Mouse (Mus musculus): ENCODE measurements around the gene Rogdi. TPM values are rescaled to one million over a fixed set of nuclear protein-coding genes. Genes with fewer than 3 reads are reported as not detected.

Gene Rogdi
- polyA plus RNA-seq, 1 experiment from 2014 or later: 88.1 TPM

GRCm38 (mm10) chr16:4960260-4960659, 53.1 kb downstream of the Rogdi start:
- Histone ChIP-seq H3K4me2 (no peak overlapping the region), H3K27ac (no peak overlapping the region), H3K27me3 (no peaks in the 10 kb centered on the region), H3K9ac (no peak overlapping the region), H3K36me3 (ENCODE audit: poor library complexity, severe bottlenecking) (peaks cover 45% of the 10 kb centered on the region), H3K4me3 (no peak overlapping the region), H3K9me3 (replicated peaks) (no peaks in the 10 kb centered on the region), H3K4me1 (peaks cover 24% of the 10 kb centered on the region)
- ATAC-seq: no peak
- WGBS: 87% methylated on average over 8 of the region's 8 CpGs

Other genes starting within 250 kb of the Rogdi start
- gene Cdip1, start 223.3 kb downstream of the Rogdi start, polyA plus RNA-seq (2015; fragmentation: Nextera tagmentation; extraction: Ambion mirVana): 92.2 and 103 TPM in 2 replicates
- 0.37 and 0.39 TPM in 2 replicates for gene 4930562C15Rik, start 178.1 kb downstream of the Rogdi start, polyA plus RNA-seq (2015; fragmentation: Nextera tagmentation; extraction: Ambion mirVana)
- gene Ubald1, start 133.2 kb downstream of the Rogdi start, polyA plus RNA-seq (2015; fragmentation: Nextera tagmentation; extraction: Ambion mirVana): 33.9 and 35.1 TPM in 2 replicates
- 79.0 and 86.4 TPM in 2 replicates for gene Mgrn1, start 127.3 kb downstream of the Rogdi start, polyA plus RNA-seq (2015; fragmentation: Nextera tagmentation; extraction: Ambion mirVana)
- gene Nudt16l1, start 74.8 kb downstream of the Rogdi start, polyA plus RNA-seq (2015; fragmentation: Nextera tagmentation; extraction: Ambion mirVana): 134 and 142 TPM in 2 replicates
- 64.1 and 75.8 TPM in 2 replicates for gene Anks3, start 49.3 kb downstream of the Rogdi start, polyA plus RNA-seq (2015; fragmentation: Nextera tagmentation; extraction: Ambion mirVana)
- gene Sept12, start 15.7 kb downstream of the Rogdi start, polyA plus RNA-seq (2015; fragmentation: Nextera tagmentation; extraction: Ambion mirVana): not detected in 2 replicates
- 1.5 TPM in 1 of 2 replicates, not detected in the other for gene Smim22, start 6.3 kb downstream of the Rogdi start, polyA plus RNA-seq (2015; fragmentation: Nextera tagmentation; extraction: Ambion mirVana)
- gene Glyr1, start 36.3 kb upstream of the Rogdi start, polyA plus RNA-seq (2015; fragmentation: Nextera tagmentation; extraction: Ambion mirVana): 188 and 207 TPM in 2 replicates
- gene Ubn1, start 36.5 kb upstream of the Rogdi start, polyA plus RNA-seq (2015; fragmentation: Nextera tagmentation; extraction: Ambion mirVana): 18.0 and 18.2 TPM in 2 replicates
- gene Ppl, start 118.9 kb upstream of the Rogdi start, polyA plus RNA-seq (2015; fragmentation: Nextera tagmentation; extraction: Ambion mirVana): 0.13 TPM in 2 replicates
- 0.10 and 0.18 TPM in 2 replicates for gene Sec14l5, start 133.6 kb upstream of the Rogdi start, polyA plus RNA-seq (2015; fragmentation: Nextera tagmentation; extraction: Ambion mirVana)
- gene Nagpa, start 190.5 kb upstream of the Rogdi start, polyA plus RNA-seq (2015; fragmentation: Nextera tagmentation; extraction: Ambion mirVana): 8.5 and 9.4 TPM in 2 replicates
- 8.5 and 10.3 TPM in 2 replicates for gene AU021092, start 208.7 kb upstream of the Rogdi start, polyA plus RNA-seq (2015; fragmentation: Nextera tagmentation; extraction: Ambion mirVana)
- 26.3 and 30.0 TPM in 2 replicates for gene Alg1, start 220.1 kb upstream of the Rogdi start, polyA plus RNA-seq (2015; fragmentation: Nextera tagmentation; extraction: Ambion mirVana)
- 7.2 and 9.5 TPM in 2 replicates for gene Eef2kmt, start 242.4 kb upstream of the Rogdi start, polyA plus RNA-seq (2015; fragmentation: Nextera tagmentation; extraction: Ambion mirVana)

Data from forebrain, embryonic 13.5 days (tissue).